Mouse (Mus musculus): ENCODE results near the gene Dnmt3l.
"Not testable (repeated sequence)": the region's sequence is repeated elsewhere in the genome, so short reads cannot be mapped to it uniquely, and the experiment has no call there.

GRCm38 (mm10) chr10:78025453-78025852 lies 16.3 kb upstream of the Dnmt3l start:
- not testable (repeated sequence) for TF ChIP-seq POLR2A (IDR thresholded peaks at IDR 0.05; ENCODE audit: borderline replicate concordance, low read depth, low read length); CTCF (IDR thresholded peaks at IDR 0.05; ENCODE audit: low read depth, low read length)
